Mouse (Mus musculus) cerebellum, adult 2 months (tissue): ENCODE data around the gene Vangl1.

ENCODE experiments used
- CTCF ChIP-seq: fragments of 200-500 bp; IDR thresholded peaks from 2 replicates; pipeline ENCODE4 v1.5.1; 2011; ENCODE audit warnings: low read depth, mild to moderate bottlenecking, control low read depth, low read length, moderate library complexity, borderline replicate concordance; ENCODE audit not compliant: insufficient read depth
- POLR2A ChIP-seq: fragments of 200-500 bp; IDR thresholded peaks from 2 replicates; pipeline ENCODE4 v1.6.1; 2011; ENCODE audit warnings: low read length, control low read depth, borderline replicate concordance; ENCODE audit not compliant: insufficient read depth

DNA sequence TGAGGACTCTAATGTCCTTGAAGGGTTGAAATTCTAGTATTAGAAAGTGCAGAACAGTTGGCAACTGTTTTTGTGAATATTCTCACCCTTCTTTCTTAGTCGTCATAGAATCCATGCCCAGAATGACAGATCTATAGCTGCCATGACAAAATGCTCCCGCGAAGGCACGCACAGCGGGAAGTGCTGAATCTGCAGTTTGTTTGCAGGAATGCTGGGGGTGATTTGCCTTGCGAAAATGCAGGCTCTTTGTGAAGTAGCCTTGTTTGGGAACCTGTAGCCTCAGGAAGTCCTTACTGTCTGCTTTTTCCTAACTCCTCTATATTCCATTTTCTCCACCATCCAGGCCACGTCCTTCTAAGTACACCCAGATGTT is 951 bp upstream of the Vangl1 start:
- no peak for TF ChIP-seq CTCF
- no peak for TF ChIP-seq POLR2A
